Mouse (Mus musculus) naive thymus-derived CD4-positive, alpha-beta T cell, adult 2 months (primary cell): ENCODE measurements around the gene Pold1.
A peak's percentile ranks its signal among the peaks of the same experiment; 100 is the strongest.

ENCODE experiments used
- DNase-seq: peaks from one replicate; pipeline ENCODE4 v3.0.0-alpha.2; 2011; ENCODE audit warnings: low read depth

The Pold1 gene

DNA sequence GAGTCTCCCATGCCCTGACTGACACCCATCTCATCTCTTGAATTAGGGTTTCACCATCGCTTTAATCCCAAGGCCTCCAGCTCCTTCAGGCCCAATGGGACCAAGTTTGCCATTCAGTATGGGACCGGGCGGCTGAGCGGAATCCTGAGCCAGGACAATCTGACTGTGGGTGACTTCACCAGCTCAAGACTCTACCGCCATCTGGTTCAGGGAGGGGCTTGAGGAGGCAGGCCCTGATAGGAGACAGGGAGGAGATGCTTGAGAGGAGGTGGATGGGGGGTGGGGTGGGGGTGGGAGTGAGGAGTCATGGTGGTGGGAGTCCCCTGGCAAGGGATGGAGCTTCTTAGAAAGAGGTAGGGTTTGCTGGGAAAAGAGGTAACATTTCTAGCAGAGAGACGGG is 33.0 kb upstream of the Pold1 start:
- no peak for DNase-seq

DNA sequence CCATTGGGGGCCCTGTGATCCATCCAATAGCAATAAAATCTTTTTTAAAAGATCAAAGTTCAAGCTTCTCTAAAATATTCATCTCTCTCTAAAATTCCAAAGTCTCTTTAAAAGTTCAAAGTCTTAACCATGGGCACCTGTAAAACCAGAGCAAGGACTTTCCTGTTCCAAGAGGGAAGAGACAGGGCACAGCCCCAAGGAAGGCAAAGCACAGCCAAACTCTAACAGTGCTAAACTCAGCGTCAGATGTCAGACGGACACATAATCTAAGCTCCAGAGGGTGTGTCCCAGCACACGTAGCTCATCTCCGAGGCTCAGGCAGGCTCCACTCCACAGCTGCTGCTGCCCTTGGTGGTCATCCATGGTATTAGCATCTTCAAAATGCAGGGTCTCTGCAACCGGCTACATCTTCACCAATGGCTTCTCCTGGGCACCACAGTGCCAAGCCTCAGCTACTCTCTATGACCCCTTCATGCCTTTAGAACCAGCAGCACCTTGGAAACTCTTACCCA is 27.7 kb upstream of the Pold1 start:
- no peak for DNase-seq

DNA sequence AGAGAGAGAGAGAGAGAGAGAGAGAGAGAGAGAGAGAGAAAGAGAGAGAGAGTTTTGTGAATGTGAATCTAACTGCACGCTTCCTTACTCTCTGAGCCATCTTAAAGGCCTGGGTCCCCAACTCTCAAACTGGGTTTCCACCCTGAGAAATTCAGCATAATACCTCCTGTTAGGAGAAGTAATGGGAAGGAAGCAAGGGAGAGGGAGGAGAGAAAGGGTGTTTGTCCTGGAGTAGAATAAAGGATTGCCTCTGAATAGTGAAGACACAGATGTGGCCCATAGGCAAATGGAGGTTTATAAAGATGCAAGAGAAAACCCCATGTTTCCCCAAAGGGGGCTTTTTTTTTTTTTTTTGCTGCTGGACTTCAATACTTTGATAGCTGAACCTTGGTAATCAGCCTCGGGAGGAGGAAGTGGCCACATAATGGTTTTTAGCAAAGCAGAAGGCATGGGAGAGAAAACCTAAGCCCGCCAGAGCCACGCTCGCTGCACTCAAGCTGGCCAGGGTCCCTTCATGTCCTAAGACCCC is 24.4 kb upstream of the Pold1 start:
- no peak for DNase-seq

DNA sequence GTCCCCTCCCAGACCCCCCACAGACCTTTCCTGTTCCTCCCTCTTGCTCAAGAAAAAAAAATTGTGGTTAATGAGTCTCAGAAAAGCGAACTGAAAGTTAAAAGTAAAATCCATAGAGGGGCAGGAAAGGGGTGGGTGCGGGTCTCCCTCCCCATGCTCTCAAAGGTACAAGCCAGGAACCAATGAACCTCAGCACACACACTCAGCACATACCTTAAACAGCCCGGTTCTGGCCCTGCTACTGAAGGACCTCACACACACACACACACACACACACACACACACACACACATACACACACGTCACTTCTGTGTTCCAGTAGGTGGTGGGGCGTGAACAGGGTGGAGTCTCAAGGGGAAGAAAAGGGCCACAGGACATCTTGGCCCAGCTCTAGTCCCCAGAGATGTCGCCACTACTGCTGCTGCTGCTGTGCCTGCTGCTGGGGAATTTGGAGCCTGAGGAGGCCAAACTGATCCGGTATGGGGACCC is 23.6 kb upstream of the Pold1 start, which contains the start of gene Napsa:
Napsa (plus strand) TSS at position 168 of the 489 bp plus-strand sequence.
- DNase-seq: no peak

DNA sequence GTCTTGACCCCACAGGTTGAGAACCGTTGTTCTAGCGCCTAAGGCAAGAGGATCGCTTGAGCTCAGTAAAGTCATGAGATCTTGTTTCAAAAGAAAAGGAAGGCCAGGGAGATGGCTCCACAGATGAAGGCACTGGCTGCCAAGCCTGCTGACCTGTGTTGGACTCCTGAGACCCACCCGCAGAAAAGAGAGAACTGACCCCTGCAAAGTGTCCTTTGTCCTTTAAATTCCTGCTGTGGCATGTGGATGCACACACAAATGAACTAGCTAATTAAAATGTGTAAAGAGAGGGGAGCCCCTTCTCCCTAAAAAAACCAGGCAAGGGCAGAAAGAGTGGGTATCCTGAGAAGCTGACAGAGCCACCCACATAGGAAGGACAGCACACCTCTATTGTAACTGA is 23.2 kb upstream of the Pold1 start:
- DNase-seq: no peak

DNA sequence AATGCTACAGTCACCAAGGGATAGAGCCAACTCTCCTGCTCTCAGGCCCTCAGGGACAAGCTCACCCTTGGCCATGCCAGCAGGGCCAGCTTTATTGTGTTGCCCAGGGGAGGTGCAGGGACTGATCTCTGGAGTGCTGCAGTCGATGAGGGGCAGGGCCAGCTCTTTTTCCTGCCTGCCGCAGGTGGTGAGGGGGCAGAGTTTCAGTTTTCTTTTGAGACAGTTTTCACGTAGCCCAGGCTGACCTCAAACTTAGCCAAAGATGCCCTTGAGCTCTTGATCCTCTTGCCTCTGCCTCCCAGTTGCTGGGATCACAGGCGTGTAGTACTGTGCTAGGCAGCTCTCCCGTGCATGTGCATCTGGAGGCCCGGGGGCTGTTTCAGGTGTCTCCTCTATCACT is 22.3 kb upstream of the Pold1 start:
- DNase-seq: no peak

DNA sequence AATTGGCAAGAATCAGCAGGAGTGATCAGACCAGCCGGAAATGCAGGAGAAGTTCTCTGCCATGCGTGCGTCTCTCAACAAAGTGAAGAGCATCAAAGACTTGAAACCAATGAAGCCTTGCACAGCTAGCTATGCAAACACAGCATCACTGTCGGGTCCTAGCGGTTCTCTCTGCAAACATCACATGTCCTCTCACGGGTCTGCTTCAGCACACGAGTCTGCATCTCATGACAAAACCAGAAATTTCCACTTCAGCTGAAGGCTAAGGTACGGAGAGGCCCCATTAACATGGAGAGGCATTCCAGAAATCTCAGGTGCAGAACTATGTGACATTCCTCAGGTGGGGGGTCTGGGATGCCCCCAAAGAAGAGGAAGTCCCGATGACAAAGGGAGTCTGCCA is 20.2 kb upstream of the Pold1 start:
- no peak for DNase-seq

DNA sequence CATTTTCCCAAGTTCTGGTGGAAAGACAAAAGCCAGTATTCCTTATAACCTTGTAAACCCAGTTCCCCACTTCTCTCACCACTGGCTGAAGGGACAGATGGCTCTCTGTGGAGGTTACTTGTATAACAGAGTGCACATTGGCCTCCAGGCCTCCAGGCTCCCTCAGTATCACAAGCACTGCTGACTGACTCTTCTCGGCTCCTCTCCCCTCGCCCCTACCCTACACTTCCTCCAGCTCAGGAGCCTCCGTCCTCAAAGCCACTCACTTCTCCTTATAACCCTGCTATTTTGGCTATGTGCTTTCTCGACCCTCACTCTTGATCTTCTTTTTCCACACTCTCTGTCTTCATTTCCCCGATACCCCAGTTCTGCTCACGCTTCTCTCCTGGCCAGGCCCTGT is 16.8 kb upstream of the Pold1 start:
- DNase-seq: no peak

DNA sequence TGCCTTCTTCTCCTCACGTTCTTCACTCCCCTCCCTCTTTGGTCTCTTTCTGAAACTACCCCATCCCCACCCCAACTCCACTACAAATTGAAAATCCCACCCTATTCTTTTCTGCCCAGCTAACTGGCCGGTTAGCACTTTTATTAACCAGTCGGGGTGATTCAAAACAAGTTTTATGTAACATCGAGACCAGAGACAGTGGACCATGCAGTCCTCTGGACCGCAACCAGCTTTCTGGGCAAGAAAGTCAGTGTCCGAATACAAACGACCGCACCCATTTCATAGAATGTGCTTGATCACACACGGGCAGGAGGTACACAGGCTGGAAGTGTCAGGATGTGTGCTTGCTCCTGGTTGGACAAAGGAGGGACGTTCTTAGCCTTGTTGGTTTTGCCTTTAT is 15.8 kb upstream of the Pold1 start:
- DNase-seq: no peak

DNA sequence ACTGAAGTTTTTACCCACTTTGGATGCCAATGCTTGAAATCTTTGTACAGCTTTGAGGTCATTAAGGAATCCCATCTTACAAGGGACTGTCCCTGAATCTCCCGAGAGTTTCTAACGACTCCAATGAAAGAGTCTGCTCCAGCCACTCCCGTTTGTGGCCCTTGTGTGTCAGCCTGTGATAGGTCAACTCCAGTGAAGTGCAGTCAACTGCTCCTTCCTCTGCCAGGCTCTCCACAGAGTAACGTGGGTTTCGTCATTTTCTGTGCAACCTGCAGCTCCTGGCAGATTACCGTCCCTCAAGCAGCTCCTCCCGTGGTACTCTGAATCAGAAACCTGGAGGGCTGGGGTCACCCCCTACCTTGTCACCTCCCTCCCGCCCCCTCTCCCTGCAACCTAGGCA is 14.6 kb upstream of the Pold1 start:
- no peak for DNase-seq

DNA sequence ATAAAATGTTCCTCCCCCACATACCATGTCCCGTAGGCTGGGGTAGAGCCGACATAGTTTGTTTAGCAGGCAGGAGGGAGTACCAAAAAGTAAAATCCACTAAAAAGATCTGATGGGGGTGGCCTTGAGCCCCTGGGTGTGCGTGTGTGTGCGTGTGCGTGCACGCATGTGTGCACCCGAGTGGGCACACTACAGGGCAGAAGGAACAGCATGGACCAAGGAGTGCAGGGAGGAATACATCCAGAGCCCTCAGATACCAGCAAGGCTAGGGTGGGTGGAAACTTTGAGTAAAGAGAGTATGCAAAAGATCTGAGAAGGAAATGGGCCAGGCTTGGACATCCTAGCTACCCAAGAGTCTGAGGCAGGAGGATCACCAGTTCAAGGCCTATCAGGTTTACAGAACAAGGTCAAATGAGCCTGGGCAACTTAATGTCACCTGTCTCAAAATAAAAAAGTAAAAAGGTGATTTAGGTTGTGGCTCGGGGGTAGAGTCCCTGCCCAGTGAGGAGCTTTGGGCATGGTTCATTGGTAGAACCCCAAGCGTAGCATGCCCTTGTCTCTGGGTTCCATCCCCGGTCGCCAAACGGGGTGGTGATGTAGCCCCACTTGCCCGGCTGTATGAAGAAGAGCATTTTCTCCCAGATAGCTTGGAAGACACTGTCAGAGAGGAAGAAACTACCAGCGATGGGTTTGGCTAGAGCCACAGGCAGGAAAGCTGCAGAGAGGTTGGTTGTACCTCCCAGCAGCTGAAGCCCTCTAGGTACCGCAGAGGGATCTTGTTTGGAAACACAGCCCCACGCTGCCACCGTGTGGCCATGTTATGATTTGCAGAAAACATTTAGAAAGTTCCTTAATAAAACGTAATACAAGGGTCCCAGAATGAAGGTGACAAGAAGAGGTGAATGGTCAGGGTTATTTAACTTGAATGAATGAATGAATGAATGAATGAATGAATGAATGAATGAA is 12.1 kb upstream of the Pold1 start:
- DNase-seq: peak; percentile 91

DNA sequence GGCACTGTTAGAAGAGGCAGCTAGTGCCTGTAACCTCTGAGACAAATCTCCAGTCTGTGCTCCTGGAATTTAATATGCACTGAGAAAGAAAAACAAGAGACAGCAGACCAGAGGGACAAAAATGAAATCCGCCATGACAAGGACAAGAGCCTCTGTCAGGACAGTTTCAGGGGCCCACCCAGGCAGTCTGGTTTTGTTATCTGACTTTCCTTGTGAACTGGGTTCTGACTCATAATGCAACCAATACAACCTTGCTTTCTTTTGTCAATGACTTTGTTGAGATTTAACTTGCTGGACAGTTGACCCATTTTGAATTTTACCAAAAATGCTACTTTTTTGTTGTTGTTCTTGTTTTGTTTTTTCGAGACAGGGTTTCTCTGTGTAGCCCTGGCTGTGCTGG is 9.0 kb upstream of the Pold1 start:
- no peak for DNase-seq

DNA sequence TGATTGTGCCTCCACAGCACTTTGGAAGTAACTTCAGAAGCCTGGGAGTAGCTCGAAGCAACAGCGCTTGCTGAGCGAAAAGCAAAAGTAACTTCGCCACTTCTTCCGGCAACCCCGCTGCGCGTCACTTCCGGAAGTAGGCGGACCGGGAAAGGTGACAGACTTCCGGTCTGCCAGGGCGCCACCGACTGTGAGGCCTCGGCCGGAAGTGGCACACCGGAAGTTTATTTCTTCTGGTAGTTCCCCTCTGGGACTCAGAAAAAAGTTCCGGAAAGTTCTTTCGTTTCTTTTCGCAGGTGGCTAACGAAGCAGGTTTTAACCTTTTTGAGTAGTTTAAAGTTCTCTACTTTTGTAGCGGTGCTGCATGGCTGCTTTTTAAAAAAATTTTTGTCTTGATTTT is 5.2 kb upstream of the Pold1 start, which contains the start of gene Nr1h2:
Nr1h2 (minus strand) TSS at position 126 of the 400 bp plus-strand sequence.
- DNase-seq: peak; percentile 97

DNA sequence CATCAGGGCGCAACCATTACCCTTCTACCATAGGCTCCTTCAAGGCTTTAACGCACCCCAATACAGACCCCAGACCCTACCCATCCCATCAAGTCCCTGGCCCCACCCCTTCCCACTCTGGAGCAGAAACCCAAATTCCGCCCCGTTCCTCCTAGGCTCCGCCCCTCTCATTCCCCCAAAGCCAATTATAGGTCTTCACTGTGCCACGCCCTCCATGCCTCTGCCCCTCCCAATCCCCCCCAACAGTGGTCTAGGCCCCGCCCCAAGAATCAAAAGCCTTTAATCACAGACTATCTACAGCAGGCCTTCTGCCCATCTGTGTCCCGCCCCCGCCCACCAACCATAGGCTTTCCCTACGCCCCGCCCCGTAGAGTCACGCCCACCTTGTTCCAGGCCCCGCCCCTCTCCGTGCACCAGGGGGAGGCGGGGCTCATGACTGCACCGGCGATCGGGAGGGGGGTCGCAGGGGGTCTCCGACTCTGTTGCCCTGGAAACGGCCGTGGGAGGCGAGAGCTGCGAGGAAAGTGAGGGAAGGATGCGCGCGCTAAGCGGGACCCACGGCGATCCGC is 4.6 kb upstream of the Pold1 start:
- DNase-seq: peak; percentile 81

DNA sequence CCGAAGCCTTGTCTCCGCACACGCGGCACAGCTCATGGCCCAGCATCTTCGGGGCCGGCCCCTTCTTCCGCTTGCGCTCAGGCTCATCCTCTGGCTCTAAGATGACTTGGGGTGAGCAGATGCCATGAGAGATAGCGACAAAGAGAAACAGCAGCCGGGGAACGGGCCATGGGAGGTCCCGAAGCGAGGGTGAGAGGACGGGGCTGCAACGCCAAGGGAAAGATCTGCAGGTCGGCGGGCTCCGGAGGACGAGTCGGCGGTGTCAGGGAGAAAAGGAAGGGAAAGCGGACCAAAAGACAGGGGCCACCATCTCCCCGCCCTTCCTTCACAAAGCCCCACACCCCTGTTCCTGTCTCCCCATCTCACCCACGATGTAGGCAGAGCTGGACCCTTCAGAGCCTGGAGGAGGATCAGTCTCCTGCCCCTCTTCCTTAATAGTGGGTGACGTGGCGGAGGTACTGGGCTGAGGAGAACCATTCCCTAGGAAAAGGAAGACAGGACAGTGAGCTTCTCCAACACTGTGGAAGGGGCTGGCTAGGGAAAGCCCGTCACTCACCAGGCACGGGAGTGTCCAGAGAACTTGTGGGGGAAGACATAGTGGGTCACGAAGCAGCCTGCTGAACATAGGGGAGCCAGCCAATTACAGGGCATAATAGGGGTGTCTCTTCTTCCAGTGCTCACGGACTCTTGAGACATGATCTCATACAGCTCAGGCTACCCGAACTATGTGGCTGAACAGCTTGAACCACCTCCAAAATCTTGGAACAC is 3.7 kb upstream of the Pold1 start:
- DNase-seq: no peak

DNA sequence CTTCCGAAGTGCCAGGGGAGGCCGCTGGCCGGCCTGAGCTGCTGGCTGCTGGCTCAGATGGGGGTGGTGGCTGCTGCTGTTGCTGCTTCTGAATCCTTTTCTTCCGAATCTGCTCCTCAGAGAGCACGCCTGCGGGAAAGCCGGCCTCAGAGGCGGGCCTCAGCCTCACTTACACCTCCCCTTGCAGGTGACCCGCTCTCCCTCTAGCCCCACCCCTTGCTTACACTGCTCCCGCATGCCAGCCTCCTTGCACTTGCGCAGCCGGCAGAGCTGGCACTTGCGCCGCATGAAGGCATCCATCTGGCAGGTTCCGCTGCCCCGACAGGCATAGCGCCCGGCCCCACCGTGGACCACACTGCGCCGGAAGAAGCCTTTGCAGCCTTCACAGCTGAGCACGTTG is 3.1 kb upstream of the Pold1 start:
- no peak for DNase-seq

DNA sequence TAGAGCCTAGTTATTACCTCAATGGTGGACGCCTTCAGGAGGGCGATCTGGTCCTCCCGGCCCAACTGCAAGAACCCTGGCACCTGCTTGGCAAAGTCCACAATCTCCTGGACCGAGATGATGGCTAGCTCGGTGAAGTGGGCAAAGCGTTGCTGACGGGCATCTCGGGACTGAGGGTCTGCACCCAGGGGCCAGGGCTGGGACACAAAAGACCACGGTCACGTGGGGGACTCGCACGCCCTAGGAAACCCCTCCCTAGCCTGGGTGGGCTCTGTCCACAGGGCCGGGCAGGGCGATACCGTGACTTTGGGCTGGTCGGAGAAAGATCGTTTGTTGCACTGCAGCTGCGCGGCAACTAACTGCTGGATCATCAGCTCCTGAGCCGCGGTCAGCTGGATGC is 2.7 kb upstream of the Pold1 start:
- DNase-seq: no peak

DNA sequence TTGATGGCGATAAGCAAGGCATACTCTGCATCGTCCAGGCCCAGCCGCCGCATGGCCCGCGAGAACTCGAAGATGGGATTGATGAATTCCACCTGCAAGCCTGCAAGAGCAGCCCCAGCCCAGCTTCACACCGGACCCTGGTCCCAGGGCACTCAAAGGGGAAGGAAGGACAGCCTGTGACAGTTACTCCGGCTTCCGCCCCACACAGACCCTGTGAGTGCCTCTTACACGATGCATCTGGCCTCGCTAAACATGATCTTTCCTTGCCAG is 1.7 kb upstream of the Pold1 start:
- DNase-seq: peak; percentile 16

DNA sequence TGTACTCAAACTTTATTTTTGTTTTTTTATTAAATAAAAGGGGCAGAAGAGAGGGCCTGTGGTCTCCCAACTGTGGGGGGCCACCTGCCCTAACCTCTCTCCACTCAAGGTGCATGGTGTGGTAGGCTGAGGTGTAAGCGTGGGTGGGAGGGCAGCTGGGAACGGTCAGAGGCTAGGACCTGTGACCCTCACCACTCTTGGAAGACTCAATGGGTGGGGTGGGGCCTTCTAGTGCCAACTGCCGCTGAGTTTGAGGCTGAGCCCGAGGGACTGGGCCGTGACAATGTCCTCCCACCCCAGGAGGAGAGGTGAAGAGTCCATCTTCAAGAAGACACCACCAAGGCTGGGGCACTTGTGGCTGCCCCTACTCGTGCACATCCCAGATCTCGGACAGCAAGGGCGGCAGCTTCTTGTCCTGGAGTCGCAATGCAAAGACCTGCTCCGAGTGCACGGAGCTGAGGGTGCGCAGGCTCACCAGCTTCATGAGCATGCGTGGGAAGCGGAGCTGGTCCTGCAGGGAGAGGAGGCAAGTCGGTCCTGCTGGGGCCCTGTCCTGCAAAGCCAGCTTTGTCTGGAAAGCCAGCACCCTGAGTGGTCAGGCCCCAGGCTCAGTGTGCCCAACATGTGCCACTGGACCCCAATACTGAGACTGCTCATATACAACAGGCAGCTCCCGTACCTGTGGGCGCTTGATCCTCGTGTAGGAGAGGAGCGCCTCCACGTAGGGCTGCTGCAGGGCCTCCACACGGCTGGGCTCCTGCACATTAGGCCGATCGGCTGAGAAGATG is 1.2 kb upstream of the Pold1 start:
- DNase-seq: peak; percentile 27

DNA sequence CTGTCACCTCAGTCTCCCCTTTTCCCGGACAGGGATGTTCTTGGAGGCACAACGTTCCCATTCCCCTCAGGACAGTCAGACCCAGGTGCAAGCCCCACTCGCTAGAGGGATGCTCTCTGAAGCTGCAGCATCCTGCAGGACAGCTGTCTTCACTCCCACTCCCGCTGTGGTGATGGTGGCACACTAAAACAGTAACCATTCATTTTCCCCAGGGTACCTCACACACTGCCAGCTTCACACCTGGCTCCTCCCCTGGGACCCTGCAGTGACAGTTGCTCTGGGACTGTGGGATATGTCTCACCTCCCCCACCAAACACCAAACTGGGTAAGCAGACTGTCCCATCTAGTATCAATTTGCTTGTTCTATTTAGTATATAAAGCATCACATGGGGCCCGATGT is 924 bp downstream of the Pold1 start:
- peak; percentile 17 for DNase-seq

DNA sequence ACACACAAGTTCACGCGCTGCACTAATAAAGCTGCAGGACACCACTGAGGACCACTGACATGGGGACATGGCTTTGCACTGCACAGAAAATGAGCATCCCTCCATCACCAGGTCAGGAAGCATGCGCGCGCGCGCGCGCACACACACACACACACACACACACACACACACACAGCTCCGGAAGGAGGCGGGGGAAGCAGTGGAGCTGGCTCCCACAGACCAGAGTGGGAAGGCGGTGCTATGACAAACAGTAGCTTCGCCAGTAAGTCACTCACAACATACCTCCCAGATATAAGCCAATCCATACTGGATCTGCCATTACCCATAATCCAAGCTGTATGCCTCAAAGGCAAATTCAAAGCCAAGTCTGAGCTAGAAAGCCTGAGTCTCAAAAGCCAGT is 1.6 kb downstream of the Pold1 start:
- peak; percentile 51 for DNase-seq

DNA sequence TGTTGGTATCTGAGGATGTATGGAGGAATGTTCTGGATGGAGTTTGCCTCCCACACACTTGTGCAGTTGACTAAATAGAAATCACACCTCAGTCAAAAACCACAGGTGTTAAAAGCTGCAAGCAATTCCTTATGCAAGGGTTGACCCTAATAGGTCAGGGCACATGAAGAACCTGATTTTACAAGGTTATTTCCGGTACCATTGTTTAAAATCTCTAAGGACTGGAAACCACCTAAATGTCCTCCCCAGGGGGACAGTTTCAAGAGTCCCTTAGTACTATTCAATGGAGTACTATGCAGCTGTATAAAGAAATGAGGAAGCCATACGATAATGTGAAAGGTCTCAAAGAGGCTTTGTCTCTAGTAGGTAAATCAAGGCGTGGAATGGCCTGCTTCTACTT is 2.4 kb downstream of the Pold1 start:
- no peak for DNase-seq
